ENCODE assay signal across 13 mouse cellular contexts in the genomic region with DNA sequence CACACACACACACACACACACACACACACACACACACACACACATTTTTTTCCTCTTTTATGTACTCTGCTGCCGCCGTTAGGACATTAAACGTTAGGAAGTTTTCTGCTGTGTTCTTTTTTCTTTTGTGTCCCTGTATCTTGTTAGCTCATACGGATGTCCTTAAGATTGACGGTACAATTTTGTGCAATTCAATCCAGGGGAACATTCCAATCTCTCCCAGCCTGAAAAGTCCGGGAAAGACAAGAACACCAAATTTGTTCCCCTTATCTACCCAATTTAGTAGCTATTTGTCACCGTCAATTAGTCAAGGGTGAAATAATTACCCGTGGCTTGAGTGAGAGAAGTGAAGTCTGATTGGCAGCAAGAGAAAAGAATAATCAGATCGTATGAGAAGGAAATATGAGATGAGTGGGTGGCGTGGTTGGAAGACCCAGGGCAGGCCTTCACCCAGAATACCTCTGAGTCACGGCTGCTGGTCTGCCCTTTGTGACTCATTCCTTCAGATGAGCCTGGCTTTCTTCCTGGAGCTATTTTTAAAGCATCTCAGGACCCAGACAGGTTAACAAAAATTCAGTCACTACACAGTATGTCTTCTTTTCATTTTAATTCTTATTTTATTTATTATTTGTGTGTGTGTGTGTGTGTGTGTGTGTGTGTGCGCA.
DNase-seq lines count a peak whose midpoint lies in the region; ATAC-seq and TF ChIP-seq lines count a peak whose summit lies in the region.
"Had no signal": no experiment of that assay in that cellular context is flagged by ENCODE, and none has a peak within 500 bp of the region (broad histone marks: within the 10 kb centered on the region; RNA-seq: fewer than 3 reads in every experiment).

No protein-coding gene starts in this region.

- H3K4me2 ChIP-seq in lung, postnatal 0 days (replicated peaks; ENCODE audit: low read depth, low read length): no peak overlapping the region
- H3K4me2 ChIP-seq in heart, postnatal 0 days (ENCODE audit: low read depth, low read length): no peak overlapping the region
- H3K4me2 ChIP-seq: forebrain, embryonic 12.5 days; lung, embryonic 14.5 days; stomach, embryonic 15.5 days had no signal

- peak; percentile 38; the same call in 1 of the 2 replicates for ATAC-seq in lung, postnatal 0 days
- no peak for ATAC-seq in heart, postnatal 0 days (ENCODE audit: insufficient read depth, low read depth)
- no peak for ATAC-seq in CD4-positive, CD25-positive, alpha-beta regulatory T cell, adult 4 months

- WGBS in lung, postnatal 0 days: 33% methylated on average over 12 of the region's 12 CpGs
- 37% methylated on average over 12 of the region's 12 CpGs for WGBS in heart, postnatal 0 days

- H3K9me3 ChIP-seq in lung, postnatal 0 days (ENCODE audit: low read length): no peaks in the 10 kb centered on the region
- no peaks in the 10 kb centered on the region for H3K9me3 ChIP-seq in heart, postnatal 0 days (replicated peaks; ENCODE audit: control insufficient read depth, low read length)
- H3K9me3 ChIP-seq: forebrain, embryonic 12.5 days; stomach, embryonic 15.5 days had no signal

- no peak for TF ChIP-seq CTCF in lung, postnatal 0 days (IDR thresholded peaks at IDR 0.05)
- 0 out of 2 replicates have a peak, but pooled peaks have one; percentile 5 for TF ChIP-seq CTCF in heart, postnatal 0 days (IDR thresholded peaks at IDR 0.05; ENCODE audit: low read depth)

- no peaks in the 10 kb centered on the region for H3K27me3 ChIP-seq in lung, postnatal 0 days (replicated peaks; ENCODE audit: insufficient read depth, low read length)
- no peaks in the 10 kb centered on the region for H3K27me3 ChIP-seq in heart, postnatal 0 days (ENCODE audit: control insufficient read depth, insufficient read depth, low read length)
- H3K27me3 ChIP-seq: forebrain, embryonic 12.5 days; stomach, embryonic 15.5 days had no signal

- peak; percentile 13 for DNase-seq in gastrocnemius, adult 18-20 months (ENCODE audit: low spot score)
- DNase-seq in gastrocnemius, postnatal 25 days: no peak
- DNase-seq in lung, postnatal 0 days (ENCODE audit: low spot score): peak; percentile 65
- no peak for DNase-seq in lung, postnatal 14 days
- peak; percentile 78 for DNase-seq in adrenal gland, adult 2 months
- DNase-seq in heart, postnatal 0 days (ENCODE audit: low spot score): peak; percentile 37
- no peak for DNase-seq in spleen, postnatal 10 days (ENCODE audit: low spot score in 2 of 2)
- DNase-seq: cerebellum, postnatal 10 days; left cerebral cortex, postnatal 4 days; lung, embryonic 14.5 days had no signal

- no peak overlapping the region for H3K9ac ChIP-seq in lung, postnatal 0 days (replicated peaks; ENCODE audit: low read depth)
- H3K9ac ChIP-seq in heart, postnatal 0 days (replicated peaks; ENCODE audit: low read depth, low read length): no peak overlapping the region
- H3K9ac ChIP-seq: forebrain, embryonic 12.5 days; lung, embryonic 14.5 days; stomach, embryonic 15.5 days had no signal

- H3K27ac ChIP-seq in lung, postnatal 0 days (ENCODE audit: low read length): no peak overlapping the region
- no peak overlapping the region for H3K27ac ChIP-seq in heart, postnatal 0 days (ENCODE audit: low read depth)
- H3K27ac ChIP-seq: forebrain, embryonic 12.5 days; stomach, embryonic 15.5 days had no signal

- H3K4me1 ChIP-seq in lung, postnatal 0 days (ENCODE audit: insufficient read depth, low read depth, low read length): no peaks in the 10 kb centered on the region
- no peaks in the 10 kb centered on the region for H3K4me1 ChIP-seq in heart, postnatal 0 days (ENCODE audit: control insufficient read depth, insufficient read depth)
- H3K4me1 ChIP-seq: forebrain, embryonic 12.5 days; stomach, embryonic 15.5 days had no signal

- no peak overlapping the region for H3K4me3 ChIP-seq in lung, postnatal 0 days (ENCODE audit: low read depth, low read length)
- H3K4me3 ChIP-seq in heart, postnatal 0 days (ENCODE audit: low read depth, low read length): no peak overlapping the region
- H3K4me3 ChIP-seq: forebrain, embryonic 12.5 days; stomach, embryonic 15.5 days had no signal

- TF ChIP-seq EP300 in lung, postnatal 0 days (IDR thresholded peaks at IDR 0.05): peak; percentile 67
- no peak for TF ChIP-seq EP300 in heart, postnatal 0 days (IDR thresholded peaks at IDR 0.05; ENCODE audit: low read depth)

- H3K36me3 ChIP-seq in lung, postnatal 0 days (ENCODE audit: insufficient read depth, low read length): no peaks in the 10 kb centered on the region
- no peaks in the 10 kb centered on the region for H3K36me3 ChIP-seq in heart, postnatal 0 days (replicated peaks; ENCODE audit: control insufficient read depth, insufficient read depth, low read length)
- H3K36me3 ChIP-seq: forebrain, embryonic 12.5 days; stomach, embryonic 15.5 days had no signal

Comparison
In these comparisons a context has a peak if more than half of its experiments do, and no peak if none do; other contexts are left out.
1. DNase-seq: peak in gastrocnemius, adult 18-20 months (single experiment), lung, postnatal 0 days (single experiment), adrenal gland, adult 2 months (single experiment) and heart, postnatal 0 days (single experiment); none in gastrocnemius, postnatal 25 days (single experiment), lung, postnatal 14 days (single experiment) and spleen, postnatal 10 days (0 of 2).